Mouse (Mus musculus) liver, embryonic 14.5 days (tissue): Measurements from ENCODE around the gene A730049H05Rik.

Source experiments
- CTCF ChIP-seq: IDR thresholded peaks from 2 replicates; pipeline ENCODE4 v1.5.1; 2016; ENCODE audit warnings: antibody characterized with exemption, low read depth, control low read depth
- EP300 ChIP-seq: IDR thresholded peaks from 2 replicates; pipeline ENCODE4 v1.6.1; 2016; ENCODE audit warnings: antibody characterized with exemption, low read depth

DNA sequence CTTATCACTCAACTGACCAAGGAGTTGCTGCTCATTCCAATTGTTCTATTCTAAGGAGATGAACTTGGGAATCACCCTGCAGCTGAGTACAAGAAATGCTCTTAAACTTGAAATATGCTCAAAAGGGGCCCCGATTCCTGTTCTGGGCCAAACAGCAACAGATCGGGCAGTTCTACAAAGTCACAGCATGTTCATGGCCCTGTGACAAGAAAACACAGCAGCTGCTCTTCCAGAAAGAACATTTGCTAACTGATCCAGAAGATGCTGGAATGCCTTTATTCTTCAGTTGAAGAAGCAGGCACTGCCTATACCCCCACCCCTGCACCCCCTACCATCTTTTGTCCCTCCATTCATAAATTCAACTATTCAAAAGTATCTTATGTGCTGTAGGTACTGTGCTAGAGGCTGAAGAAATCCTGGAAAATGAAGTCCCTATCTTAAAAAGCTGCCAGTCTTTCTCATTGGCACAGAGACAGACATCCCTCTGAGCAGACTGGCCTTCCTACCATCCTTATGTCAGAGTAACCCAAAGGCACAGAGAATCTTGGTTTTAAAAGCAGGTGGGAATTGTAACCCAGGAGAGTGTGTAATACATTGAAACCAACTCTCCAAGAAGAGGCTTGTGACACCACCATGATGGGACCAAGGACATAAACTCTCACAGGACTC, 3.4 kb upstream of the A730049H05Rik start:
- TF ChIP-seq CTCF, result no peak
- TF ChIP-seq EP300, result no peak
